Comparison of ENCODE assay signal across 25 mouse cellular contexts in the genomic region with DNA sequence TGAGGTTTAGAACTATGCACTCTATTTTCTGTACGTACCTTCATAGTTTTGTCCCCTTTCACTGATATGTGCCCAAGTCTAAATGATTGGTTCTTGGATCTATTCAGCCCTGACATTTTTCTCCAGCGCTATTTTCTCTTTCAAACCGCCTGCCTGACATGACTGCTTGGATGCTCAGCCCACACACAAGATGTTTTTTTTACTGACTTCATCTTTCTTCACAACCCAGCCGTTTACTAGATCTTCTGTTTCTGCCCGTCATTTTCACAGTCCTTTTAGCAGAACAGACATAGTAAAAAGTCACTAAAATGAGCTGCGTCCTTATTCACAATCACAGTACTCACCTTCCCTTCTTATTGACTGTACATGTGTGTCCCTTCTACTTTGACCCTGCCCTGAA.
"Had no signal": no experiment of that assay in that cellular context is flagged by ENCODE, and none has a peak within 500 bp of the region (broad histone marks: within the 10 kb centered on the region; RNA-seq: fewer than 3 reads in every experiment).

No protein-coding gene starts in this region.

- H3K27me3 ChIP-seq: intestine, embryonic 15.5 days; kidney, embryonic 15.5 days; limb, embryonic 13.5 days; liver, embryonic 12.5 days; liver, embryonic 15.5 days; lung, embryonic 15.5 days; megakaryocyte, embryonic 14.5 days; midbrain, embryonic 15.5 days; neural tube, embryonic 12.5 days had no signal

- H3K9ac ChIP-seq: intestine, embryonic 15.5 days; kidney, embryonic 15.5 days; limb, embryonic 13.5 days; liver, embryonic 12.5 days; liver, embryonic 15.5 days; lung, embryonic 15.5 days; midbrain, embryonic 15.5 days; neural tube, embryonic 12.5 days had no signal

- H3K4me1 ChIP-seq: intestine, embryonic 15.5 days; kidney, embryonic 15.5 days; limb, embryonic 10.5 days; limb, embryonic 13.5 days; liver, embryonic 12.5 days; liver, embryonic 15.5 days; lung, embryonic 15.5 days; megakaryocyte, embryonic 14.5 days; midbrain, embryonic 10.5 days; neural tube, embryonic 12.5 days had no signal

- ATAC-seq: intestine, embryonic 15.5 days; liver, embryonic 12.5 days; midbrain, embryonic 15.5 days had no signal

- H3K9me3 ChIP-seq: intestine, embryonic 15.5 days; kidney, embryonic 15.5 days; limb, embryonic 10.5 days; limb, embryonic 13.5 days; liver, embryonic 12.5 days; liver, embryonic 15.5 days; lung, embryonic 15.5 days; megakaryocyte, embryonic 14.5 days; midbrain, embryonic 10.5 days; midbrain, embryonic 15.5 days; neural tube, embryonic 12.5 days had no signal

- H3K36me3 ChIP-seq: intestine, embryonic 15.5 days; kidney, embryonic 15.5 days; limb, embryonic 10.5 days; limb, embryonic 13.5 days; liver, embryonic 12.5 days; liver, embryonic 15.5 days; lung, embryonic 15.5 days; midbrain, embryonic 10.5 days; midbrain, embryonic 15.5 days; neural tube, embryonic 12.5 days had no signal

- DNase-seq: kidney, adult 11 months; kidney, adult 8-10 months; kidney, postnatal 10 days; kidney, postnatal 36 days; layer of hippocampus, postnatal 36 days; liver; lung, adult 18-20 months; lung, postnatal 10 days; lung, postnatal 36 days; retina, postnatal 1 day; right cerebral cortex, postnatal 14 days; right cerebral cortex, postnatal 4 days; thymus, postnatal 25 days had no signal

- H3K27ac ChIP-seq: intestine, embryonic 15.5 days; kidney, embryonic 15.5 days; limb, embryonic 10.5 days; limb, embryonic 13.5 days; liver, embryonic 12.5 days; liver, embryonic 15.5 days; lung, embryonic 15.5 days; midbrain, embryonic 10.5 days; midbrain, embryonic 15.5 days; neural tube, embryonic 12.5 days; stomach, postnatal 0 days had no signal

- H3K4me3 ChIP-seq: intestine, embryonic 15.5 days; kidney, embryonic 15.5 days; limb, embryonic 10.5 days; limb, embryonic 13.5 days; liver, embryonic 12.5 days; liver, embryonic 15.5 days; lung, embryonic 15.5 days; megakaryocyte, embryonic 14.5 days; midbrain, embryonic 10.5 days; midbrain, embryonic 15.5 days; neural tube, embryonic 12.5 days had no signal

- H3K4me2 ChIP-seq: intestine, embryonic 15.5 days; kidney, embryonic 15.5 days; limb, embryonic 13.5 days; liver, embryonic 12.5 days; liver, embryonic 15.5 days; lung, embryonic 15.5 days; midbrain, embryonic 15.5 days; neural tube, embryonic 12.5 days had no signal
